Mouse (Mus musculus) liver, embryonic 15.5 days (tissue): ENCODE measurements at regions not wholly inside any gene's neighbourhood (a gene's known extent, or its start where the extent isn't known, plus 50 kb on each side); places are given as distances from the start of the nearest gene placed in this dataset.

Source experiments
- ATAC-seq: fragments of 200-750 bp; cut with Nextera tagmentation; 2 replicates; pipeline ENCODE4 v1.8.0; 2017; ENCODE audit warnings: moderate number of reproducible peaks, mild to moderate bottlenecking, moderate library complexity; ENCODE audit not compliant: insufficient read depth
- H3K27ac ChIP-seq: fragments of 300-500 bp; sonication (generic); replicated peaks from 2 replicates; pipeline ENCODE4 v1.5.1; 2015; ENCODE audit warnings: mild to moderate bottlenecking, inconsistent platforms
- H3K27me3 ChIP-seq: fragments of 300-500 bp; sonication (generic); 2 replicates; pipeline ENCODE4 v1.6.1; 2015; ENCODE audit warnings: mild to moderate bottlenecking, inconsistent platforms
- H3K36me3 ChIP-seq: fragments of 300-500 bp; sonication (generic); replicated peaks from 2 replicates; pipeline ENCODE4 v1.6.1; 2015; ENCODE audit warnings: moderate library complexity, mild to moderate bottlenecking, inconsistent platforms
- H3K4me1 ChIP-seq: fragments of 300-500 bp; sonication (generic); replicated peaks from 2 replicates; pipeline ENCODE4 v1.6.1; 2015; ENCODE audit warnings: inconsistent platforms
- H3K4me2 ChIP-seq: fragments of 300-500 bp; sonication (generic); 2 replicates; pipeline ENCODE4 v1.6.1; 2015; ENCODE audit warnings: moderate library complexity, mild to moderate bottlenecking, inconsistent platforms
- H3K4me3 ChIP-seq: fragments of 300-500 bp; sonication (generic); replicated peaks from 2 replicates; pipeline ENCODE4 v1.5.1; 2015; ENCODE audit warnings: mild to moderate bottlenecking, inconsistent platforms
- H3K9ac ChIP-seq: fragments of 300-500 bp; sonication (generic); 2 replicates; pipeline ENCODE4 v1.6.1; 2015; ENCODE audit warnings: moderate library complexity, mild to moderate bottlenecking, inconsistent platforms
- H3K9me3 ChIP-seq: fragments of 300-500 bp; sonication (generic); replicated peaks from 2 replicates; pipeline ENCODE4 v1.6.1; 2016; ENCODE audit warnings: inconsistent platforms
- WGBS: fragments of 180-500 bp; shearing (Covaris S2); methylation state at CpG from one replicate; pipeline ENCODE4 v1.1.7; 2015; ENCODE audit warnings: mixed read lengths; ENCODE audit not compliant: insufficient replicate concordance; 5-methylcytosine and 5-hydroxymethylcytosine counted together

GRCm38 (mm10) chr15:86737945-86738344, 523.7 kb downstream of the Tbc1d22a start:
- Histone ChIP-seq H3K4me2 (no peak overlapping the region), H3K9me3 (no peaks in the 10 kb centered on the region), H3K4me3 (no peak overlapping the region), H3K36me3 (no peaks in the 10 kb centered on the region), H3K27me3 (no peaks in the 10 kb centered on the region), H3K9ac (no peak overlapping the region), H3K4me1 (no peaks in the 10 kb centered on the region), H3K27ac (no peak overlapping the region)
- ATAC-seq = no peak

DNA sequence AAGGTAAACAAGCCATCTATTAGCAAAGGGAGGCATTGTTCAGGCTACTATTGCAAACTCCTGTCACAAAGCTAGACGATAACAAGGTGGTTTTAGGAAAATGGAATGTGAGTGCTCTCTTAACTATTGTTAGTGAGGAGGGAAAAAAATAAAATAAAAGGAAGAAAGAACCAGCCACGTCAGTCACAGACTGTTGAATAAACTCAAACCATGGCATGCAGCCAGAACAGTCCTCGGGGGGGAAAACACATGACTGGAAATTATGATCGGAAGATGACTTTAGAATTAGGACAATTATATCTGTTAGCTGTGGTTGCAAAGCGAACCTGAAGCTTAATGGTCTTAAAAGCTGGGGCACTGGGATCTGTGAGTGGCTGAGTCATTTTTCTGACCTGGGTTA, 524.1 kb downstream of the Tbc1d22a start:
- no peaks in the 10 kb centered on the region for H3K9me3 ChIP-seq

GRCm38 (mm10) chr15:86738776-86739175, 524.5 kb downstream of the Tbc1d22a start:
- no peak for ATAC-seq
- WGBS = 53% methylated on average over 5 of the region's 5 CpGs
- H3K27ac ChIP-seq = no peak overlapping the region

More for the DNA sequence above, 524.1 kb downstream of the Tbc1d22a start:
- 50% methylated on average over 5 of the region's 5 CpGs for WGBS
- Histone ChIP-seq H3K4me1 (no peaks in the 10 kb centered on the region), H3K27me3 (no peaks in the 10 kb centered on the region), H3K27ac (no peak overlapping the region), H3K4me2 (no peak overlapping the region), H3K4me3 (no peak overlapping the region), H3K9ac (no peak overlapping the region), H3K36me3 (no peaks in the 10 kb centered on the region)
- ATAC-seq = no peak

GRCm38 (mm10) chr15:86751436-86752136, 537.3 kb downstream of the Tbc1d22a start:
- WGBS = 51% methylated on average over 10 of the region's 10 CpGs

More at GRCm38 (mm10) chr15:86738776-86739175, 524.5 kb downstream of the Tbc1d22a start:
- H3K9me3 ChIP-seq = no peaks in the 10 kb centered on the region
- H3K4me2 ChIP-seq = no peak overlapping the region
- H3K4me3 ChIP-seq = no peak overlapping the region
- no peaks in the 10 kb centered on the region for H3K27me3 ChIP-seq
- no peaks in the 10 kb centered on the region for H3K4me1 ChIP-seq
- H3K9ac ChIP-seq = no peak overlapping the region
- H3K36me3 ChIP-seq = no peaks in the 10 kb centered on the region

DNA sequence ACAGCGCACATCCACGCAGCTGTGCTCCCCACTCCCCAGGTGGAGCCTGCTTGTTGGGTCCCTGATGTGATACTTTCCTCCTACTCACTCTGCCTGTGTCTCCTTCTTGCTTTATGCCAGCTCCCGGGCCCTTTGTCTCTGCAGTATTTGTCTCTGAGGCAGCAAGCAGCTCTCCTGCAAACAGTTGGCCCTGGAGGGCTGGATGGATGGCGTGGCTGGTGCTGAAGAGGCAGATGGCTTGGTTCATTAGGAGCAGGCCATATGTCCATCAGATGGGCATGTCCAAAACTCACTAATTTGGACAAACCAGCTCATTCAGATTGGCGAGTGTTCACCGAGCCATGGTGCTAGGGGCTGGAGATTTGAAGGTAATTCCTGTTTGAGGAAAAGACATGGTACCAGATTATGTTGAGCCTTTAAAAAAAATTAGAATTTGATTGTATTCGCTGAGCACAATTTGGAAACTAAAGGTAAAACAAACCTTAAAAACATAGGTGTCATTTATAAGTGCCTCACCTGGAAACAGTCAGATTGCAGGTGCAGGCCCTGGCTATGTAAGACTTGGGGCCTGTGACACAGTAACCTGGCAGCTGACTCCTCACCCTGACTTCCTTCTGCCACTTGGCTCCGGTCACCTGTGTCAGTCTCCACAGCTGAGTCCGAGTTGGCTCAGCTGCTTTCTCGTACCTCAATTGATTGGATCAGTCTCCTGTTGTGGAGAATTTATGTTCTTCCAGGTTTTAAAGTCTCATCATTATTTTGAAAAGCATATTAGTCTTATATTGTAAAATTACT, 549.5 kb downstream of the Tbc1d22a start:
- H3K36me3 ChIP-seq = no peaks in the 10 kb centered on the region
- no peak overlapping the region for H3K4me3 ChIP-seq
- H3K4me2 ChIP-seq = no peak overlapping the region
- no peak overlapping the region for H3K27ac ChIP-seq
- no peaks in the 10 kb centered on the region for H3K27me3 ChIP-seq
- 0 out of 2 replicates have a peak, but pooled peaks cover 3% of the 10 kb centered on the region for H3K9me3 ChIP-seq
- H3K4me1 ChIP-seq = no peaks in the 10 kb centered on the region
- no peak for ATAC-seq
- no peak overlapping the region for H3K9ac ChIP-seq
- WGBS = 68% methylated on average over 10 of the region's 10 CpGs

More at GRCm38 (mm10) chr15:86751436-86752136, 537.3 kb downstream of the Tbc1d22a start:
- Histone ChIP-seq H3K4me1 (no peaks in the 10 kb centered on the region), H3K9me3 (no peaks in the 10 kb centered on the region), H3K4me2 (no peak overlapping the region), H3K27ac (no peak overlapping the region), H3K4me3 (no peak overlapping the region), H3K9ac (no peak overlapping the region), H3K27me3 (no peaks in the 10 kb centered on the region), H3K36me3 (no peaks in the 10 kb centered on the region)
- no peak for ATAC-seq

- no peaks in the 10 kb centered on the region for H3K36me3 ChIP-seq
- no peak overlapping the region for H3K9ac ChIP-seq
- H3K4me1 ChIP-seq = no peaks in the 10 kb centered on the region
- H3K27me3 ChIP-seq = no peaks in the 10 kb centered on the region
- H3K4me3 ChIP-seq = no peak overlapping the region
- H3K27ac ChIP-seq = no peak overlapping the region
- 58% methylated on average over 2 of the region's 2 CpGs for WGBS
- no peak for ATAC-seq
- no peak overlapping the region for H3K4me2 ChIP-seq
- H3K9me3 ChIP-seq = 0 out of 2 replicates have a peak, but pooled peaks cover 3% of the 10 kb centered on the region
Observed at GRCm38 (mm10) chr15:86767623-86768022, 553.4 kb downstream of the Tbc1d22a start.

DNA sequence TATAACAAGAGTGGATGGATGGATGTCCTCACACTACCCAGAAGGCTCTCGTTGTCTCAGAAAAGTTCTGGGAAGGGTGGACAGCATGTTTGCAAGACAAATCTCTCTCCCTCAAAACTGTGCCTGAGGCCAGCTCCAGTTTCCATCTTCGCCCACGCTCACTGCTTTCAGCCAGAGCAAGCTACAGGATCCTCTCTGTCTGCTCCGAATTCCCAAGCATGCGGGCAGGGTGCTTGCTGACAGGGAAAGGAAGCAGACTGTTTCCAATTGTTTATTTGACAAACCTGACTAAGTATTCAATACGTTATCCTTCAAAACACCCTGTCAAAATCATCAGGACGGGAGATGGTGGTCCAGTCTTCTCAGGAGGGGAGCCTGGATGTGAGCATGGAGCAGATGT, 558.8 kb downstream of the Tbc1d22a start:
- Histone ChIP-seq H3K9ac (no peak overlapping the region), H3K27me3 (no peaks in the 10 kb centered on the region), H3K36me3 (no peaks in the 10 kb centered on the region), H3K27ac (no peak overlapping the region), H3K9me3 (no peaks in the 10 kb centered on the region), H3K4me1 (no peaks in the 10 kb centered on the region), H3K4me2 (no peak overlapping the region), H3K4me3 (no peak overlapping the region)
- WGBS = 32% methylated on average over 7 of the region's 7 CpGs
- no peak for ATAC-seq

GRCm38 (mm10) chr15:86777998-86778397, 563.7 kb downstream of the Tbc1d22a start:
- ATAC-seq = no peak
- Histone ChIP-seq H3K4me1 (no peaks in the 10 kb centered on the region), H3K27me3 (no peaks in the 10 kb centered on the region), H3K36me3 (no peaks in the 10 kb centered on the region), H3K4me3 (no peak overlapping the region), H3K9me3 (no peaks in the 10 kb centered on the region), H3K9ac (no peak overlapping the region), H3K4me2 (no peak overlapping the region), H3K27ac (no peak overlapping the region)
- WGBS = 77% methylated on average over 11 of the region's 11 CpGs

DNA sequence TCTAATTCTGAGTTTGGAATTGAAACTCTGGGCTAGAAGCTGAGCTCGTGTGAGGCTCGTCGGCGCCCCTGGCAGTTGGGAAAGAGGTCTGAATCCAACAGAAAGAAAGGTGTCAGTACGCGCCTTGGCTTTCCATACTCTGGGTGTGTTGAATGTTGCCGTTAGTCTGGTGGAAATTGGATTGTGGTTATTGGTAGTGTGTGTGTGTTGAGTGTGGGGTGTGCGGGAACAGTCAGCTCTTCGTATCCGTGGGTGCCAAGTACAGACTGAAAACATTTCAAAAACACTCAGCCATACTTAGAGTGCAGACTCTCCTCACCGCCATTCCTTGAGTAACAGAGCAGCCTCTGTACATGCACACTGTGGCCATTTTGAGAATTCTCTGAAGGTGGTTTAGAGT, 566.9 kb downstream of the Tbc1d22a start:
- Histone ChIP-seq H3K4me3 (no peak overlapping the region), H3K9me3 (no peaks in the 10 kb centered on the region), H3K36me3 (no peaks in the 10 kb centered on the region), H3K9ac (no peak overlapping the region), H3K4me2 (no peak overlapping the region), H3K27me3 (no peaks in the 10 kb centered on the region), H3K4me1 (no peaks in the 10 kb centered on the region), H3K27ac (no peak overlapping the region)
- ATAC-seq = no peak
- 77% methylated on average over 11 of the region's 11 CpGs for WGBS

- no peak overlapping the region for H3K4me2 ChIP-seq
- H3K4me3 ChIP-seq = no peak overlapping the region
- H3K9ac ChIP-seq = no peak overlapping the region
- H3K27me3 ChIP-seq = no peaks in the 10 kb centered on the region
- no peak overlapping the region for H3K27ac ChIP-seq
- no peaks in the 10 kb centered on the region for H3K36me3 ChIP-seq
- no peak for ATAC-seq
- no peaks in the 10 kb centered on the region for H3K9me3 ChIP-seq
- H3K4me1 ChIP-seq = no peaks in the 10 kb centered on the region
- 51% methylated on average over 3 of the region's 3 CpGs for WGBS
Observed at GRCm38 (mm10) chr15:86794716-86795115, 580.5 kb downstream of the Tbc1d22a start.

DNA sequence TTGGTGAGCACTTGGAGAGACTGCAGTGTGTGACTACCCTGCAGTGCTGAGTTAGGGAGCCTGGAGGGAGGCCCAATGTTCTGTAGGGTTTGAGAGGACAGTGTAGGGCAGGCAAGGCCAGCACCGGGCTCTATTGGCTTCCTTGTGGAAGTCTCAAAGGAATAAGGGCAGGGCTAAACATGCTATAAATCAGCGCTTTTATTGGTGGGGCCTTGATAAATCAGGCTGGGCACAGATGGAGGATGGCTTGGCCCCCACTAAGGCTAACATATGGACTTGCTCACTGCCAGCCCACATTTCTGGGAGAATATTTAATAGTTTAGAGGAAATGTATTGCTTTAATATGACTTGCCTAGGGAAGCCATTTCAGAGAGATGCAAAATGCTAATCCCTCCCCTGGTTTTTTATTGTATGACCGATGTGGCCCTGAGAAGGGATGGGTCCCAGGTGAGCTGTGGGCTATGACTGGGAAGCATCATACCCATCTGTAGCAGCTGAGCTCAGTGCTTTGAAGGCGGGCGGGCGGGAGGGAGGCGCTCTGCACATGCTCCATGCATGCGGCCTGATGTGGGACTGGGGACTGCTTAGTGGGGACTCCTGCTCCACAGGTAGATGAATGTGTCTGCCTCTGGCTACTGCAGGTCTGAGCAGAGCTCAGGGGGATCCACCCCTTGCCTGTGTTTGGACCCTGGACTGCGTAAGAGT, 584.4 kb downstream of the Tbc1d22a start:
- WGBS = 63% methylated on average over 9 of the region's 9 CpGs
- H3K4me1 ChIP-seq = no peaks in the 10 kb centered on the region
- H3K27me3 ChIP-seq = no peaks in the 10 kb centered on the region
- H3K4me2 ChIP-seq = no peak overlapping the region
- no peak overlapping the region for H3K9ac ChIP-seq
- no peak overlapping the region for H3K4me3 ChIP-seq
- no peak overlapping the region for H3K27ac ChIP-seq
- no peaks in the 10 kb centered on the region for H3K36me3 ChIP-seq
- no peaks in the 10 kb centered on the region for H3K9me3 ChIP-seq
- no peak for ATAC-seq
